Mouse (Mus musculus) hindbrain, embryonic 16.5 days (tissue): ENCODE results near the gene Dnaic1. TPM values are rescaled to one million over a fixed set of nuclear protein-coding genes. Genes with fewer than 3 reads are reported as not detected.

Experiments used
- ATAC-seq: fragments of 200-750 bp; cut with Nextera tagmentation; 2 replicates; pipeline ENCODE4 v1.8.0; 2017; ENCODE audit warnings: moderate TSS enrichment, moderate library complexity
- H3K27ac ChIP-seq: fragments of 300-500 bp; sonication (generic); 2 replicates; pipeline ENCODE4 v1.5.1; 2014; ENCODE audit warnings: low read depth, mild to moderate bottlenecking, control low read depth, low read length, moderate library complexity
- H3K27me3 ChIP-seq: fragments of 300-500 bp; sonication (generic); replicated peaks from 2 replicates; pipeline ENCODE4 v1.6.1; 2014; ENCODE audit warnings: low read length; ENCODE audit not compliant: control insufficient read depth, insufficient read depth
- H3K36me3 ChIP-seq: fragments of 300-500 bp; sonication (generic); 2 replicates; pipeline ENCODE4 v1.6.1; 2014; ENCODE audit warnings: mild to moderate bottlenecking, low read length, moderate library complexity, mixed read lengths; ENCODE audit not compliant: control insufficient read depth, insufficient read depth
- H3K4me1 ChIP-seq: fragments of 300-500 bp; sonication (generic); 2 replicates; pipeline ENCODE4 v1.6.1; 2014; ENCODE audit warnings: low read depth, low read length; ENCODE audit not compliant: control insufficient read depth, insufficient read depth
- H3K4me2 ChIP-seq: fragments of 300-500 bp; sonication (generic); 2 replicates; pipeline ENCODE4 v1.6.1; 2014; ENCODE audit warnings: mild to moderate bottlenecking, low read length, control low read depth, moderate library complexity
- H3K4me3 ChIP-seq: fragments of 300-500 bp; sonication (generic); 2 replicates; pipeline ENCODE4 v1.5.1; 2014; ENCODE audit warnings: mild to moderate bottlenecking, low read length, control low read depth, moderate library complexity
- H3K9ac ChIP-seq: fragments of 300-500 bp; sonication (generic); 2 replicates; pipeline ENCODE4 v1.6.1; 2014; ENCODE audit warnings: low read depth, mild to moderate bottlenecking, control low read depth, low read length, moderate library complexity
- H3K9me3 ChIP-seq: fragments of 300-500 bp; sonication (generic); 2 replicates; pipeline ENCODE4 v1.6.1; 2014; ENCODE audit warnings: mild to moderate bottlenecking, low read length, moderate library complexity; ENCODE audit not compliant: control insufficient read depth
- WGBS: fragments of 180-500 bp; shearing (Covaris S2); extraction: QIAGEN DNeasy Blood & Tissue Kit; methylation state at CpG from one replicate; pipeline ENCODE4 v1.1.7; 2014; 5-methylcytosine and 5-hydroxymethylcytosine counted together
- polyA plus RNA-seq: library from polyadenylated mRNA; unstranded; fragments of >200 nt; fragmentation: Nextera tagmentation; extraction: Ambion mirVana; gene quantifications from 2 replicates; pipeline ENCODE4 v1.2.1, GENCODE M21; 2015

Dnaic1 gene
- polyA plus RNA-seq, 1 experiment from 2014 or later: 3.3 TPM

- Histone ChIP-seq H3K9me3 (no peaks in the 10 kb centered on the region), H3K27ac (no peak overlapping the region), H3K4me3 (no peak overlapping the region), H3K4me1 (peaks cover 24% of the 10 kb centered on the region), H3K36me3 (no peaks in the 10 kb centered on the region), H3K4me2 (no peak overlapping the region), H3K27me3 (no peaks in the 10 kb centered on the region), H3K9ac (no peak overlapping the region)
- WGBS: 50% methylated on average over 11 of the region's 11 CpGs
- ATAC-seq: no peak
Observed at GRCm38 (mm10) chr4:41662723-41663122, 93.1 kb downstream of the Dnaic1 start.

- no peak overlapping the region for H3K4me2 ChIP-seq
- no peak for ATAC-seq
- no peak overlapping the region for H3K4me3 ChIP-seq
- no peaks in the 10 kb centered on the region for H3K36me3 ChIP-seq
- no peaks in the 10 kb centered on the region for H3K9me3 ChIP-seq
- H3K27ac ChIP-seq: no peak overlapping the region
- peaks cover 24% of the 10 kb centered on the region for H3K4me1 ChIP-seq
- H3K9ac ChIP-seq: no peak overlapping the region; the same call in 1 of the 2 replicates
- H3K27me3 ChIP-seq: no peaks in the 10 kb centered on the region
- 31% methylated on average over 9 of the region's 9 CpGs for WGBS
Observed at GRCm38 (mm10) chr4:41663614-41664013, 94.0 kb downstream of the Dnaic1 start.

GRCm38 (mm10) chr4:41664533-41664932 is 95.0 kb downstream of the Dnaic1 start:
- WGBS: 53% methylated on average over 7 of the region's 7 CpGs
- H3K9me3 ChIP-seq: no peaks in the 10 kb centered on the region
- no peak overlapping the region for H3K4me2 ChIP-seq
- H3K27ac ChIP-seq: no peak overlapping the region
- H3K4me3 ChIP-seq: no peak overlapping the region
- peaks cover 21% of the 10 kb centered on the region for H3K4me1 ChIP-seq
- H3K36me3 ChIP-seq: no peaks in the 10 kb centered on the region
- no peak for ATAC-seq
- H3K9ac ChIP-seq: no peak overlapping the region
- no peaks in the 10 kb centered on the region for H3K27me3 ChIP-seq

GRCm38 (mm10) chr4:41665009-41665675 is 95.6 kb downstream of the Dnaic1 start:
- Histone ChIP-seq H3K9me3 (no peaks in the 10 kb centered on the region), H3K4me3 (no peak overlapping the region), H3K9ac (peak overlapping the region; percentile 41), H3K36me3 (no peaks in the 10 kb centered on the region), H3K4me2 (no peak overlapping the region), H3K27me3 (no peaks in the 10 kb centered on the region), H3K27ac (no peak overlapping the region), H3K4me1 (peaks cover 21% of the 10 kb centered on the region)
- 8% methylated on average over 3 of the region's 8 CpGs for WGBS
- no peak for ATAC-seq

GRCm38 (mm10) chr4:41666646-41667045 is 97.1 kb downstream of the Dnaic1 start:
- Histone ChIP-seq H3K4me2 (no peak overlapping the region), H3K9ac (no peak overlapping the region), H3K4me1 (peaks cover 22% of the 10 kb centered on the region), H3K9me3 (no peaks in the 10 kb centered on the region), H3K4me3 (no peak overlapping the region), H3K27me3 (no peaks in the 10 kb centered on the region), H3K36me3 (no peaks in the 10 kb centered on the region), H3K27ac (no peak overlapping the region)
- no peak for ATAC-seq
- 85% methylated on average over 11 of the region's 11 CpGs for WGBS

- H3K4me1 ChIP-seq: peaks cover 27% of the 10 kb centered on the region
- no peak overlapping the region for H3K9ac ChIP-seq
- no peaks in the 10 kb centered on the region for H3K36me3 ChIP-seq
- no peak overlapping the region for H3K27ac ChIP-seq
- no peak overlapping the region for H3K4me3 ChIP-seq
- WGBS: 82% methylated on average over 18 of the region's 18 CpGs
- ATAC-seq: no peak
- H3K9me3 ChIP-seq: no peaks in the 10 kb centered on the region
- no peak overlapping the region for H3K4me2 ChIP-seq
- no peaks in the 10 kb centered on the region for H3K27me3 ChIP-seq
Observed at GRCm38 (mm10) chr4:41670836-41671235, 101.3 kb downstream of the Dnaic1 start.

GRCm38 (mm10) chr4:41671500-41671899 is 101.9 kb downstream of the Dnaic1 start:
- Histone ChIP-seq H3K27ac (no peak overlapping the region), H3K9me3 (no peaks in the 10 kb centered on the region), H3K4me2 (no peak overlapping the region), H3K27me3 (no peaks in the 10 kb centered on the region), H3K4me1 (peaks cover 32% of the 10 kb centered on the region), H3K4me3 (no peak overlapping the region), H3K36me3 (no peaks in the 10 kb centered on the region), H3K9ac (no peak overlapping the region)
- WGBS: 27% methylated on average over 5 of the region's 5 CpGs
- no peak for ATAC-seq

- no peak overlapping the region for H3K4me2 ChIP-seq
- peak overlapping the region; percentile 12; the same call in 1 of the 2 replicates for H3K9ac ChIP-seq
- H3K9me3 ChIP-seq: no peaks in the 10 kb centered on the region
- peaks cover 37% of the 10 kb centered on the region for H3K4me1 ChIP-seq
- H3K27me3 ChIP-seq: no peaks in the 10 kb centered on the region
- H3K36me3 ChIP-seq: no peaks in the 10 kb centered on the region
- peak; percentile 21; the same call in 1 of the 2 replicates for ATAC-seq
- no peak overlapping the region for H3K27ac ChIP-seq
- WGBS: 13% methylated on average over 8 of the region's 8 CpGs
- no peak overlapping the region for H3K4me3 ChIP-seq
Observed at GRCm38 (mm10) chr4:41671963-41672480, 102.4 kb downstream of the Dnaic1 start.

GRCm38 (mm10) chr4:41672522-41672963 is 103.0 kb downstream of the Dnaic1 start:
- 38% methylated on average over 8 of the region's 8 CpGs for WGBS
- no peak for ATAC-seq
- no peaks in the 10 kb centered on the region for H3K9me3 ChIP-seq
- H3K27ac ChIP-seq: no peak overlapping the region
- H3K36me3 ChIP-seq: no peaks in the 10 kb centered on the region
- H3K4me3 ChIP-seq: no peak overlapping the region
- H3K4me2 ChIP-seq: no peak overlapping the region
- no peaks in the 10 kb centered on the region for H3K27me3 ChIP-seq
- H3K4me1 ChIP-seq: peaks cover 42% of the 10 kb centered on the region
- H3K9ac ChIP-seq: 0 out of 2 replicates have a peak overlapping the region, but pooled peaks have one; percentile 15
